Mouse (Mus musculus) ES-E14 (cell line): ENCODE results near the gene Slc37a4. TPM values are rescaled to one million over a fixed set of nuclear protein-coding genes. Genes with fewer than 3 reads are reported as not detected.

Experiments
- DNase-seq: peaks from one replicate; pipeline ENCODE4 v3.0.0-alpha.2; 2013; ENCODE audit warnings: low read depth, low spot score
- H3K27ac ChIP-seq: 2 replicates; pipeline ENCODE4 v1.5.1; 2012; ENCODE audit warnings: low read depth, mild to moderate bottlenecking, low read length, moderate library complexity, mixed read lengths; ENCODE audit not compliant: poor library complexity, insufficient read depth, severe bottlenecking
- H3K36me3 ChIP-seq: 2 replicates; pipeline ENCODE4 v1.6.1; 2012; ENCODE audit warnings: mild to moderate bottlenecking, low read length, moderate library complexity, mixed read lengths; ENCODE audit not compliant: control insufficient read depth, poor library complexity, insufficient read depth, severe bottlenecking
- H3K4me1 ChIP-seq, 2 experiments: fragments of 150-350 bp in 1 of 2; sonication (generic) in 1 of 2; 2 replicates each; pipeline ENCODE4 v1.6.1; 2012; ENCODE audit warnings: low read length in 2 of 2, mild to moderate bottlenecking in 1 of 2, mixed read lengths in 1 of 2; ENCODE audit not compliant: control insufficient read depth in 2 of 2, insufficient read depth in 2 of 2, poor library complexity in 1 of 2
- H3K4me3 ChIP-seq, 2 experiments: fragments of 150-350 bp in 1 of 2; sonication (generic) in 1 of 2; 2 replicates each; pipeline ENCODE4 v1.5.1; 2012; ENCODE audit warnings: low read length in 2 of 2, low read depth in 1 of 2, mild to moderate bottlenecking in 1 of 2, mixed read lengths in 1 of 2; ENCODE audit not compliant: insufficient read depth in 1 of 2, poor library complexity in 1 of 2, severe bottlenecking in 1 of 2
- H3K9ac ChIP-seq: 2 replicates; pipeline ENCODE4 v1.6.1; 2012; ENCODE audit warnings: low read depth, mild to moderate bottlenecking, low read length, mixed read lengths; ENCODE audit not compliant: poor library complexity, insufficient read depth, severe bottlenecking
- H3K9me3 ChIP-seq: fragments of 150-350 bp; sonication (generic); 2 replicates; pipeline ENCODE4 v1.6.1; 2012; ENCODE audit warnings: low read depth, mild to moderate bottlenecking, low read length; ENCODE audit not compliant: control insufficient read depth, insufficient read depth
- CHD2 ChIP-seq: IDR thresholded peaks from 2 replicates; pipeline ENCODE4 v1.6.1; 2014; ENCODE audit warnings: mild to moderate bottlenecking, low read depth, low read length, inconsistent platforms
- HCFC1 ChIP-seq: IDR thresholded peaks from 2 replicates; pipeline ENCODE4 v1.6.1; 2012; ENCODE audit warnings: low read length, inconsistent platforms, borderline replicate concordance; ENCODE audit not compliant: insufficient read depth
- MAFK ChIP-seq: IDR thresholded peaks from 2 replicates; pipeline ENCODE4 v1.6.1; 2014; ENCODE audit warnings: mild to moderate bottlenecking, low read depth, low read length, inconsistent platforms; ENCODE audit not compliant: insufficient read depth
- ZC3H11A ChIP-seq: IDR thresholded peaks from 2 replicates; pipeline ENCODE4 v1.6.1; 2012; ENCODE audit warnings: low read depth, mild to moderate bottlenecking, inconsistent platforms, low read length, borderline replicate concordance
- ZNF384 ChIP-seq: IDR thresholded peaks from 2 replicates; pipeline ENCODE4 v1.6.1; 2012; ENCODE audit warnings: low read depth, low read length, inconsistent platforms
- in situ Hi-C, 2 experiments: fragments of 600-800 bp; cut with MboI; formaldehyde crosslinking; loops; one replicate each; pipeline ENCODE4 v1.15.1; 2025; ENCODE audit warnings: low sequenced_read_pairs in 2 of 2, inconsistent platforms in 1 of 2; ENCODE audit not compliant: unreplicated experiment in 2 of 2
- total RNA-seq: library from RNA; depleted of rRNA; stranded (reverse); fragments of 300-350 nt; gene quantifications from 2 replicates; pipeline ENCODE4 v1.2.3, GENCODE M21; 2012

The Slc37a4 gene
- total RNA-seq, 1 experiment, result 9.8 TPM

DNA sequence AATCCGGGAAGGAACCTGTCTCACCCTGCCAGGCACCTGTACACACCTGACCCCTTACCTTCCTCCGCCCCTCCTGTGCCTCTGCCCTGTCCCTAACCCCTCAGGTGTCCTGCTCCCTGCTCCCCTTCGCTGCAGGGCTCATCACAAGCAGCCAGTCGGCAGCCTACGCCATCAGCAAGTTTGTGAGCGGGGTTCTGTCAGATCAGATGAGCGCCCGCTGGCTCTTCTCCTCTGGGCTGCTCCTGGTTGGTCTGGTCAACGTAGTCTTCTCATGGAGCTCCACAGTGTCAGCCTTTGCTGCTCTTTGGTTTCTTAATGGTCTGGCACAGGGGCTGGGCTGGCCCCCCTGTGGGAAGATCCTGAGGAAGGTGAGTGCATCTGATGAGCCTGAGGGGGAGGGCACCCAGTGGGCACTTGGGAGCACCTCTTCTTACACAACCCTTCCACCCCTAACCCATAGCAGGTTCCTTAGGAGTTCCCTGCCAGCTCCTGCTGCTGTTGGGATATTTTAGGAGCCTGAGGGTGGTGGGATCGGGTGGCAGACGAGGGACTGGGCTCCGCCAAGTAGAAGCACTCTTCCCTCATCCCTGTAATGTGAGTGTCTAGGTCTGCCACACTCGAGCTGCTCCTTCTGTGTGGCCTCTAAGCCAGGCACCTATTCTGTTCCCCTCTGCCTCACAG is 2.6 kb downstream of the Slc37a4 start:
- DNase-seq, result no peak
- Histone ChIP-seq H3K9ac (no peak overlapping the region), H3K4me1 (peaks cover 0 to 6% of the 10 kb centered on the region in 2 experiments; a peak in 3 of 4 replicates), H3K9me3 (no peaks in the 10 kb centered on the region), H3K4me3 (no peak overlapping the region), H3K36me3 (peaks cover 11% of the 10 kb centered on the region), H3K27ac (no peak overlapping the region)
- in situ Hi-C loops, result no loop called here
- TF ChIP-seq CHD2, result no peak
- no peak for TF ChIP-seq ZNF384
- no peak for TF ChIP-seq MAFK
- no peak for TF ChIP-seq ZC3H11A
- TF ChIP-seq HCFC1, result no peak

DNA sequence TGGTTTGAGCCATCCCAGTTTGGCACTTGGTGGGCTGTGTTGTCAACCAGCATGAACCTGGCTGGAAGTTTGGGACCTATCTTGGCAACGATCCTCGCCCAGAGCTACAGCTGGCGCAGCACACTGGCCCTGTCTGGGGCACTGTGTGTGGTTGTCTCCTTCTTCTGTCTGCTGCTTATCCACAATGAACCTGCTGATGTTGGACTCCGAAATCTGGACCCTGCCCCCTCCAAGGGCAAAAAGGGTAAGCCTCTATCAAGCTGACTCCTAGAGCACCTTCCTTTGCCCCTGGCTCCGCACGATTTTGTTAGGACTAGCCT is 3.1 kb downstream of the Slc37a4 start:
- H3K36me3 ChIP-seq, result peaks cover 11% of the 10 kb centered on the region
- DNase-seq, result no peak
- in situ Hi-C loops, result no loop called here
- H3K9ac ChIP-seq, result no peak overlapping the region
- TF ChIP-seq ZNF384 (no peak), HCFC1 (no peak)
- no peaks in the 10 kb centered on the region for H3K9me3 ChIP-seq
- H3K4me1 ChIP-seq, result peaks cover 0 to 6% of the 10 kb centered on the region in 2 experiments; a peak in 3 of 4 replicates
- no peak overlapping the region for H3K27ac ChIP-seq
- H3K4me3 ChIP-seq, result no peak overlapping the region

DNA sequence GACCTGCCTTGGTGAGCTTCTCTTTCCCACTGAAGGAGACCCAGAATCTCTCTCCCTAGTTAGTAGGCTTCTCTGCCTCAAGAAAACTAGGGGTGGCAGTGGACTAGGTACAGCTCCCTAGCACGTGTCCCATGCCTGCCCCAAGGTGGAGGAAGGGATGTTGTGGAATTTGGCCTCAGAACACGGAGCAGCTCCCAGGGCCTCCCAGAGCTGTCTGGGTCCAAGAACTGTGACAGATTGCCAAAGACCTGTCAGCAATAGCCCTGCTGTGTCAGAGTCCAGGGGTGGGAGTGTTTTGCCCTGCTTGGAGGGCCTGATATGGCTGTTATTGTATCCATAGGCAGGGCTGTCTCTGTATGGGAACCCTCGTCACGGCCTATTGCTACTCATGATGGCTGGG is 4.4 kb downstream of the Slc37a4 start:
- peaks cover 14% of the 10 kb centered on the region for H3K36me3 ChIP-seq
- no peaks in the 10 kb centered on the region for H3K9me3 ChIP-seq
- no peak overlapping the region for H3K9ac ChIP-seq
- DNase-seq, result no peak
- TF ChIP-seq HCFC1 (no peak), MAFK (no peak), ZNF384 (no peak), CHD2 (no peak), ZC3H11A (no peak)
- H3K27ac ChIP-seq, result no peak overlapping the region
- in situ Hi-C loops, result no loop called here
- peaks cover 3 to 6% of the 10 kb centered on the region in 2 experiments; a peak in 3 of 4 replicates for H3K4me1 ChIP-seq
- H3K4me3 ChIP-seq, result no peak overlapping the region

DNA sequence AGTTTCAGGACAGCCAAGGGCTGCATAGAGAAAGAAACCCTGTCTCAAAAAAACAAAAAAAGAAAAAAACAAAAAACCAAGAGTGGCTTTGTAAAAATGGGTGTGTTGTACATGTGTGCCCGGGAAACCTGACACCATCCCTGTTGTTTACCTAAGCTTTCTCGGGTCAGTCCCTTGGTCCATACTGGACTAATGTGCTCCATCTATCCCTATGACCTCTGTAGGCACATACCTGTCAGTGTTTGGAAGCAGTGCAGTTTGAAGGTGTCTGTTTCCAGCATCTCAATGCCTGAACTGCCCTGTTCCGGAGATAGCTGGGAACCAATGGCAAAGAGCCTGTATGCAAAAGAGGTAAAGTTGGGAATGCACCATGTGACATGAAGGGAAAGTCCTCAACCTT is 8.4 kb downstream of the Slc37a4 start:
- in situ Hi-C loops, result no loop called here
- no peaks in the 10 kb centered on the region for H3K9me3 ChIP-seq
- H3K27ac ChIP-seq, result no peak overlapping the region
- H3K4me1 ChIP-seq, result peaks cover 0 to 3% of the 10 kb centered on the region in 2 experiments; a peak in 1 of 4 replicates
- H3K9ac ChIP-seq, result no peak overlapping the region
- no peak for DNase-seq
- TF ChIP-seq HCFC1, result no peak
- no peak for TF ChIP-seq MAFK
- TF ChIP-seq ZNF384, result no peak
- no peak for TF ChIP-seq ZC3H11A
- no peak for TF ChIP-seq CHD2
- H3K4me3 ChIP-seq, result no peak overlapping the region
- H3K36me3 ChIP-seq, result peaks cover 26% of the 10 kb centered on the region
